Mouse (Mus musculus) C2C12 (cell line): ENCODE measurements around the gene Tlk1. TPM values are rescaled to one million over a fixed set of nuclear protein-coding genes. Genes with fewer than 3 reads are reported as not detected.

Experiments
- H3K27me3 ChIP-seq: one replicate; pipeline ENCODE4 v1.6.1; 2011; ENCODE audit not compliant: control insufficient read depth, insufficient read depth, insufficient read length
- H3K36me3 ChIP-seq: one replicate; pipeline ENCODE4 v1.6.1; 2011; ENCODE audit not compliant: control insufficient read depth, insufficient read depth
- H3K4me3 ChIP-seq: one replicate; pipeline ENCODE4 v1.5.1; 2011; ENCODE audit warnings: mild to moderate bottlenecking, control low read depth; ENCODE audit not compliant: poor library complexity, insufficient read depth, severe bottlenecking
- H3K79me2 ChIP-seq: one replicate; pipeline ENCODE4 v1.6.1; 2011; ENCODE audit not compliant: control insufficient read depth, insufficient read depth
- H3K79me3 ChIP-seq: one replicate; pipeline ENCODE4 v1.6.1; 2011; ENCODE audit warnings: low read depth, control low read depth
- H3ac ChIP-seq: one replicate; pipeline ENCODE3; 2011; ENCODE audit warnings: low read depth; ENCODE audit not compliant: control insufficient read depth, insufficient read length
- CEBPB ChIP-seq: IDR thresholded peaks from one replicate; pipeline ENCODE4 v1.6.1; 2011; ENCODE audit warnings: low read depth, mild to moderate bottlenecking, control low read depth, moderate library complexity
- CTCF ChIP-seq: IDR thresholded peaks from one replicate; pipeline ENCODE4 v1.5.1; 2011; ENCODE audit not compliant: control insufficient read depth, insufficient read depth, insufficient read length
- FOSL1 ChIP-seq: IDR thresholded peaks from one replicate; pipeline ENCODE4 v1.8.0; 2011; ENCODE audit warnings: mild to moderate bottlenecking, low read length; ENCODE audit not compliant: poor library complexity, insufficient read depth, severe bottlenecking
- MAX ChIP-seq: IDR thresholded peaks from one replicate; pipeline ENCODE4 v1.6.1; 2011; ENCODE audit warnings: mild to moderate bottlenecking, control low read depth
- MYOD1 ChIP-seq: IDR thresholded peaks from one replicate; pipeline ENCODE4 v1.6.1; 2011; ENCODE audit warnings: low read depth; ENCODE audit not compliant: control insufficient read depth, insufficient read length
- MYOG ChIP-seq: IDR thresholded peaks from one replicate; pipeline ENCODE4 v1.6.1; 2011; ENCODE audit not compliant: control insufficient read depth, insufficient read length; ENCODE audit errors: extremely low read depth
- USF1 ChIP-seq: IDR thresholded peaks from one replicate; pipeline ENCODE4 v1.6.1; 2011; ENCODE audit warnings: low read depth, mild to moderate bottlenecking, control low read depth, moderate library complexity
- polyA plus RNA-seq: library from polyadenylated mRNA; unstranded; fragments of >200 nt; fragmentation: generic; extraction: Trizol; gene quantifications from one replicate; pipeline ENCODE4 v1.2.1, GENCODE M21; 2012; ENCODE audit warnings: missing spikeins

The Tlk1 gene
- polyA plus RNA-seq, 1 experiment: 8.1 TPM

DNA sequence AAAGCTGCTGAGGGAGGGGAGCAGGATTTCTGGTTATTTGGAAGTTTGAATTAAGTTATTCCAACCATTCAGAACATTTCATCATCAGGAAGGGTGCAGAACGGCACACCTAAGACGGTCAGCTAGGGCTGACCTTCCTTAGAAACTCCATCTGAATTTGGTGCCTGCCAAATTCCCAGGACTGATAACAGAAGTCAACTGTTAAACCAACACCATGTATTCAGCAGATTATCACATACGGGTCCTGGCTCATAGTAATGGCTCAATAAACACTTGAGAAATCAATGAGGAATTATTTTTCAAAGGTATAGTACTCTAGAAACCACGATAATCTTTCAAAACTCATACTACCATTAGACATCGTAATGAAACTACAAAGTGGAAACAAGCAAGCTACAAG lies 2.1 kb downstream of the Tlk1 start:
- Histone ChIP-seq H3K36me3 (no peaks in the 10 kb centered on the region), H3K4me3 (no peak overlapping the region), H3K79me3 (peaks cover 59% of the 10 kb centered on the region), H3K27me3 (no peaks in the 10 kb centered on the region), H3ac (no peak overlapping the region), H3K79me2 (peaks cover 66% of the 10 kb centered on the region)
- TF ChIP-seq USF1: no peak
- no peak for TF ChIP-seq CEBPB
- no peak for TF ChIP-seq FOSL1
- no peak for TF ChIP-seq CTCF
- no peak for TF ChIP-seq MAX
- no peak for TF ChIP-seq MYOG
- no peak for TF ChIP-seq MYOD1

- Histone ChIP-seq H3K36me3 (no peaks in the 10 kb centered on the region), H3K79me3 (peaks cover 92% of the 10 kb centered on the region), H3K79me2 (peaks cover 100% of the 10 kb centered on the region), H3ac (no peak overlapping the region), H3K4me3 (no peak overlapping the region), H3K27me3 (no peaks in the 10 kb centered on the region)
- no peak for TF ChIP-seq FOSL1
- TF ChIP-seq MYOD1: no peak
- no peak for TF ChIP-seq MYOG
- no peak for TF ChIP-seq MAX
- no peak for TF ChIP-seq CTCF
These were observed 8.6 kb downstream of the Tlk1 start for GRCm38 (mm10) chr2:70816939-70817338.

GRCm38 (mm10) chr2:70816016-70816415 lies 9.5 kb downstream of the Tlk1 start:
- Histone ChIP-seq H3K27me3 (no peaks in the 10 kb centered on the region), H3K4me3 (no peak overlapping the region), H3K36me3 (no peaks in the 10 kb centered on the region), H3K79me2 (peaks cover 100% of the 10 kb centered on the region), H3ac (no peak overlapping the region), H3K79me3 (peaks cover 92% of the 10 kb centered on the region)
- TF ChIP-seq MYOG (no peak), CTCF (no peak), CEBPB (no peak), USF1 (no peak), FOSL1 (no peak), MAX (no peak)

GRCm38 (mm10) chr2:70813608-70814007 lies 11.9 kb downstream of the Tlk1 start:
- no peaks in the 10 kb centered on the region for H3K27me3 ChIP-seq
- no peak overlapping the region for H3K4me3 ChIP-seq
- no peak overlapping the region for H3ac ChIP-seq
- TF ChIP-seq MAX: no peak
- no peak for TF ChIP-seq USF1
- TF ChIP-seq CTCF: no peak
- TF ChIP-seq CEBPB: no peak
- TF ChIP-seq MYOD1: no peak
- TF ChIP-seq MYOG: no peak
- no peak for TF ChIP-seq FOSL1
- H3K36me3 ChIP-seq: no peaks in the 10 kb centered on the region
- peaks cover 100% of the 10 kb centered on the region for H3K79me2 ChIP-seq
- peaks cover 92% of the 10 kb centered on the region for H3K79me3 ChIP-seq

- Histone ChIP-seq H3K4me3 (no peak overlapping the region), H3K79me3 (peaks cover 90% of the 10 kb centered on the region), H3K27me3 (no peaks in the 10 kb centered on the region), H3ac (no peak overlapping the region), H3K79me2 (peaks cover 100% of the 10 kb centered on the region), H3K36me3 (no peaks in the 10 kb centered on the region)
- TF ChIP-seq CEBPB (no peak), MYOG (no peak), FOSL1 (no peak), MAX (no peak), CTCF (no peak), USF1 (no peak)
These were observed 14.1 kb downstream of the Tlk1 start for GRCm38 (mm10) chr2:70811476-70811875.

DNA sequence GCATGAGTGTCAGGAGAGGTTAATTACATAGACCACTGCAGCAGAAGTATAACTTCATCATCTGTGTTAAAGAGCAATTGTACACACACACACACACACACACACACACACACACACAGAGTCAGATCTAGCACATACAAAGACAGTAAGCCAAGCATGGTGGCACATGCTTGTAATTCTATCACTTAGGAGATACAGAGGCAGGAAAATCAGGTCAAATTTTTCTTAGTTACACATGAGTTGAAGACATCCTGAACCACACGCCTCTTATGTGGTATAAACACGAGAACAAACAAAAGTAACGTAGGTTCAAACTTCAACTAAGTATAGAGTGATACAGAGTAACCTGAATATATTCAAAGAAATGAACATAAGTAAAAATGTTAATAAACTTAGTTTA lies 15.6 kb downstream of the Tlk1 start:
- TF ChIP-seq CTCF (no peak), MYOG (no peak), MAX (no peak), MYOD1 (no peak), CEBPB (no peak), FOSL1 (no peak), USF1 (no peak)
- Histone ChIP-seq H3ac (no peak overlapping the region), H3K36me3 (peaks cover 9% of the 10 kb centered on the region), H3K79me2 (peaks cover 100% of the 10 kb centered on the region), H3K4me3 (no peak overlapping the region), H3K27me3 (no peaks in the 10 kb centered on the region), H3K79me3 (peaks cover 91% of the 10 kb centered on the region)
